Mouse (Mus musculus) lung, embryonic 14.5 days (tissue): ENCODE data around the gene B3gntl1. TPM values are rescaled to one million over a fixed set of nuclear protein-coding genes. Genes with fewer than 3 reads are reported as not detected.
A peak's percentile ranks its signal among the peaks of the same experiment; 100 is the strongest.

Experiments
- ATAC-seq: fragments of 200-750 bp; cut with Nextera tagmentation; 2 replicates; pipeline ENCODE4 v1.8.0; 2017; ENCODE audit warnings: mild to moderate bottlenecking, moderate TSS enrichment, moderate library complexity; ENCODE audit not compliant: insufficient read depth
- DNase-seq: peaks from one replicate; pipeline ENCODE4 v3.0.0-alpha.2; 2015
- H3K27ac ChIP-seq: fragments of 300-500 bp; sonication (generic); 2 replicates; pipeline ENCODE4 v1.5.1; 2014; ENCODE audit warnings: low read depth, mild to moderate bottlenecking, moderate library complexity
- H3K27me3 ChIP-seq: fragments of 300-500 bp; sonication (generic); 2 replicates; pipeline ENCODE4 v1.6.1; 2014; ENCODE audit warnings: low read length, control low read depth; ENCODE audit not compliant: insufficient read depth
- H3K36me3 ChIP-seq: fragments of 300-500 bp; sonication (generic); 2 replicates; pipeline ENCODE4 v1.6.1; 2014; ENCODE audit warnings: control low read depth; ENCODE audit not compliant: insufficient read depth
- H3K4me1 ChIP-seq: fragments of 300-500 bp; sonication (generic); 2 replicates; pipeline ENCODE4 v1.6.1; 2014; ENCODE audit warnings: antibody characterized with exemption, control low read depth; ENCODE audit not compliant: insufficient read depth
- H3K4me2 ChIP-seq: fragments of 300-500 bp; sonication (generic); 2 replicates; pipeline ENCODE4 v1.6.1; 2014; ENCODE audit warnings: mild to moderate bottlenecking
- H3K4me3 ChIP-seq: fragments of 300-500 bp; sonication (generic); 2 replicates; pipeline ENCODE4 v1.5.1; 2014; ENCODE audit warnings: low read depth, low read length
- H3K9ac ChIP-seq: fragments of 300-500 bp; sonication (generic); 2 replicates; pipeline ENCODE4 v1.6.1; 2014
- H3K9me3 ChIP-seq: fragments of 300-500 bp; sonication (generic); 2 replicates; pipeline ENCODE4 v1.6.1; 2016; ENCODE audit warnings: low read depth, low read length, control low read depth
- CTCF ChIP-seq: IDR thresholded peaks from 2 replicates; pipeline ENCODE4 v1.5.1; 2016; ENCODE audit warnings: antibody characterized with exemption, low read depth
- WGBS: fragments of 180-500 bp; shearing (Covaris S2); extraction: QIAGEN DNeasy Blood & Tissue Kit; methylation state at CpG from one replicate; pipeline ENCODE4 v1.1.7; 2014; 5-methylcytosine and 5-hydroxymethylcytosine counted together
- polyA plus RNA-seq: library from polyadenylated mRNA; unstranded; fragments of >200 nt; fragmentation: Nextera tagmentation; extraction: Ambion mirVana; gene quantifications from 2 replicates; pipeline ENCODE4 v1.2.1, GENCODE M21; 2014

Gene B3gntl1
- polyA plus RNA-seq, 1 experiment from 2014 or later: 7.3 TPM

- TF ChIP-seq CTCF: no peak
- ATAC-seq (no peak), DNase-seq (no peak)
- peak within 1 kb of the TSS; percentile 88 for H3K4me2 ChIP-seq
- WGBS: 86% methylated on average over 5 of the region's 5 CpGs
- H3K27ac ChIP-seq: peak within 1 kb of the TSS; percentile 76
- no peaks in the 10 kb centered on the region for H3K9me3 ChIP-seq
- H3K4me1 ChIP-seq: peaks cover 4% of the 10 kb centered on the region; the same call in 1 of the 2 replicates
- peaks cover 3% of the 10 kb centered on the region; the same call in 1 of the 2 replicates for H3K27me3 ChIP-seq
- H3K36me3 ChIP-seq: no peaks in the 10 kb centered on the region
- peak within 1 kb of the TSS; percentile 73 for H3K4me3 ChIP-seq
- H3K9ac ChIP-seq: peak within 1 kb of the TSS; percentile 66
Measured at GRCm38 (mm10) chr11:121701244-121701643, 28.3 kb upstream of the B3gntl1 start, which contains the start of gene Metrnl. TSS of gene Metrnl (plus strand) at chr11:121701544.

GRCm38 (mm10) chr11:121698381-121698955 is 25.5 kb upstream of the B3gntl1 start:
- Histone ChIP-seq H3K27ac (no peak overlapping the region), H3K4me2 (no peak overlapping the region), H3K36me3 (no peaks in the 10 kb centered on the region), H3K4me1 (no peaks in the 10 kb centered on the region; the same call in 1 of the 2 replicates), H3K9ac (no peak overlapping the region), H3K4me3 (no peak overlapping the region), H3K27me3 (0 out of 2 replicates have a peak, but pooled peaks cover 2% of the 10 kb centered on the region), H3K9me3 (no peaks in the 10 kb centered on the region)
- no peak for ATAC-seq
- TF ChIP-seq CTCF: no peak
- WGBS: 77% methylated on average over 5 of the region's 5 CpGs
- DNase-seq: no peak

- H3K4me1 ChIP-seq: no peaks in the 10 kb centered on the region; the same call in 1 of the 2 replicates
Measured at GRCm38 (mm10) chr11:121697271-121697670, 24.3 kb upstream of the B3gntl1 start.

GRCm38 (mm10) chr11:121695304-121696064 is 22.5 kb upstream of the B3gntl1 start:
- WGBS: 82% methylated on average over 5 of the region's 5 CpGs
- Histone ChIP-seq H3K9ac (no peak overlapping the region), H3K9me3 (no peaks in the 10 kb centered on the region), H3K27ac (no peak overlapping the region), H3K4me3 (no peak overlapping the region), H3K27me3 (no peaks in the 10 kb centered on the region), H3K4me2 (no peak overlapping the region), H3K4me1 (no peaks in the 10 kb centered on the region), H3K36me3 (no peaks in the 10 kb centered on the region)
- no peak for DNase-seq
- no peak for TF ChIP-seq CTCF
- no peak for ATAC-seq

More at GRCm38 (mm10) chr11:121697271-121697670, 24.3 kb upstream of the B3gntl1 start:
- WGBS: 74% methylated on average over 4 of the region's 4 CpGs
- Histone ChIP-seq H3K36me3 (no peaks in the 10 kb centered on the region), H3K27ac (no peak overlapping the region), H3K27me3 (no peaks in the 10 kb centered on the region), H3K9me3 (no peaks in the 10 kb centered on the region), H3K9ac (no peak overlapping the region), H3K4me3 (no peak overlapping the region), H3K4me2 (no peak overlapping the region)
- TF ChIP-seq CTCF: no peak
- no peak for ATAC-seq
- DNase-seq: no peak

GRCm38 (mm10) chr11:121688024-121688423 is 15.1 kb upstream of the B3gntl1 start:
- Histone ChIP-seq H3K4me2 (no peak overlapping the region), H3K4me3 (no peak overlapping the region), H3K27ac (no peak overlapping the region), H3K9ac (no peak overlapping the region), H3K9me3 (no peaks in the 10 kb centered on the region), H3K36me3 (no peaks in the 10 kb centered on the region), H3K4me1 (no peaks in the 10 kb centered on the region), H3K27me3 (no peaks in the 10 kb centered on the region)
- DNase-seq (no peak), ATAC-seq (no peak)
- TF ChIP-seq CTCF: no peak
- 92% methylated on average over 2 of the region's 2 CpGs for WGBS

- 39% methylated on average over 5 of the region's 5 CpGs for WGBS
- no peak overlapping the region for H3K9ac ChIP-seq
- DNase-seq (peak; percentile 16), ATAC-seq (no peak; the same call in 1 of the 2 replicates)
- H3K4me2 ChIP-seq: no peak overlapping the region
- H3K9me3 ChIP-seq: no peaks in the 10 kb centered on the region
- TF ChIP-seq CTCF: no peak
- no peaks in the 10 kb centered on the region for H3K36me3 ChIP-seq
- no peaks in the 10 kb centered on the region for H3K27me3 ChIP-seq
- no peaks in the 10 kb centered on the region for H3K4me1 ChIP-seq
- no peak overlapping the region for H3K4me3 ChIP-seq
- no peak overlapping the region for H3K27ac ChIP-seq
Measured at GRCm38 (mm10) chr11:121686674-121687073, 13.7 kb upstream of the B3gntl1 start.

- Histone ChIP-seq H3K27ac (no peak overlapping the region), H3K4me1 (no peaks in the 10 kb centered on the region), H3K4me3 (no peak overlapping the region), H3K4me2 (no peak overlapping the region), H3K36me3 (no peaks in the 10 kb centered on the region), H3K9ac (no peak overlapping the region), H3K27me3 (no peaks in the 10 kb centered on the region), H3K9me3 (no peaks in the 10 kb centered on the region)
- ATAC-seq (no peak), DNase-seq (no peak)
- 70% methylated on average over 4 of the region's 4 CpGs for WGBS
- no peak for TF ChIP-seq CTCF
Measured at GRCm38 (mm10) chr11:121686091-121686490, 13.1 kb upstream of the B3gntl1 start.
